Mouse (Mus musculus): ENCODE data around the gene Kazald1. TPM values are rescaled to one million over a fixed set of nuclear protein-coding genes. Genes with fewer than 3 reads are reported as not detected.

The Kazald1 gene
- total and polyA plus RNA-seq, 3 experiments, result 0.39 to 1.5 TPM; not detected in 1

- H3K9ac ChIP-seq (ENCODE audit: control insufficient read depth, low read depth, low read length, poor library complexity, severe bottlenecking), result 0 out of 2 replicates have a peak within 1 kb of the TSS, but pooled peaks have one; percentile 9
- peaks cover 5 to 11% of the 10 kb centered on the region in 2 experiments; a peak in 3 of 4 replicates for H3K27me3 ChIP-seq (ENCODE audit: control insufficient read depth in 1 of 2, insufficient read depth in 2 of 2, low read length in 2 of 2)
- no peaks in the 10 kb centered on the region for H3K9me3 ChIP-seq (replicated peaks; ENCODE audit: insufficient read depth, low read length)
- H3K36me3 ChIP-seq (ENCODE audit: control insufficient read depth in 1 of 2, insufficient read depth in 2 of 2, low read length in 2 of 2), result peaks cover 0 to 5% of the 10 kb centered on the region in 2 experiments; a peak in 1 of 4 replicates
- no peaks in the 10 kb centered on the region for H3K79me2 ChIP-seq (ENCODE audit: control insufficient read depth, insufficient read depth, low read length, poor library complexity)
- H3K27ac ChIP-seq (ENCODE audit: control insufficient read depth, low read depth, low read length), result no peak within 1 kb of the TSS
- TF ChIP-seq ZKSCAN1 (IDR thresholded peaks at IDR 0.05; ENCODE audit: low read depth, low read length) (no peak), ZNF384 (IDR thresholded peaks at IDR 0.05; ENCODE audit: low read depth, low read length) (no peak), SMC3 (IDR thresholded peaks at IDR 0.05; ENCODE audit: low read depth, low read length) (no peak), GABPA (IDR thresholded peaks at IDR 0.05; ENCODE audit: low read depth, low read length) (no peak), USF1 (IDR thresholded peaks at IDR 0.05; ENCODE audit: low read depth, low read length) (no peak), E2F4 (IDR thresholded peaks at IDR 0.05; ENCODE audit: borderline replicate concordance, low read depth, low read length) (no peak), MAZ (IDR thresholded peaks at IDR 0.05; ENCODE audit: low read depth, low read length) (no peak), CHD1 (IDR thresholded peaks at IDR 0.05; ENCODE audit: low read depth, low read length) (no peak), CHD2 (IDR thresholded peaks at IDR 0.05; ENCODE audit: low read length) (no peak), ZC3H11A (IDR thresholded peaks at IDR 0.05; ENCODE audit: low read depth, low read length) (no peak), ZMIZ1 (IDR thresholded peaks at IDR 0.05; ENCODE audit: low read depth, low read length) (no peak), MEF2A (IDR thresholded peaks at IDR 0.05; ENCODE audit: extremely low read depth, insufficient replicate concordance, low read depth, low read length, poor library complexity, severe bottlenecking) (no peak), MAX (IDR thresholded peaks at IDR 0.05; ENCODE audit: low read length) (no peak), MYC (IDR thresholded peaks at IDR 0.05; ENCODE audit: low read depth, low read length) (no peak), POLR2AphosphoS2 (IDR thresholded peaks at IDR 0.05; ENCODE audit: low read length) (no peak), HCFC1 (IDR thresholded peaks at IDR 0.05; ENCODE audit: low read depth, low read length) (no peak), RAD21 (IDR thresholded peaks at IDR 0.05; ENCODE audit: low read depth, low read length) (no peak)
- peak within 1 kb of the TSS; percentile 63 to 69; a peak in 3 of 4 replicates for H3K4me3 ChIP-seq (ENCODE audit: control insufficient read depth in 1 of 2, insufficient read depth in 1 of 2, low read depth in 2 of 2, low read length in 2 of 2)
- DNase-seq (ENCODE audit: low read depth, low spot score), result no peak
- peaks cover 5 to 13% of the 10 kb centered on the region in 2 experiments; a peak in 3 of 4 replicates for H3K4me1 ChIP-seq (ENCODE audit: control insufficient read depth in 1 of 2, insufficient read depth in 2 of 2, low read length in 2 of 2)
These were observed 29.4 kb upstream of the Kazald1 start, which contains the start of gene Pdzd7 for GRCm38 (mm10) chr19:45045651-45046050. Gene Pdzd7 (minus strand): TSS chr19:45045717.

GRCm38 (mm10) chr19:45046523-45047321 is 28.3 kb upstream of the Kazald1 start:
- DNase-seq (ENCODE audit: low read depth, low spot score), result peak; percentile 93
- Histone ChIP-seq H3K27ac (ENCODE audit: control insufficient read depth, low read depth, low read length) (peak overlapping the region; percentile 35), H3K9ac (ENCODE audit: control insufficient read depth, low read depth, low read length, poor library complexity, severe bottlenecking) (peak overlapping the region; percentile 42)
- TF ChIP-seq EP300 (IDR thresholded peaks at IDR 0.05; ENCODE audit: low read depth in 1 of 2, low read length in 2 of 2) (peak; percentile 15 to 16; a peak in 1 of 4 replicates), TBP (IDR thresholded peaks at IDR 0.05; ENCODE audit: low read depth, low read length) (no peak), USF2 (IDR thresholded peaks at IDR 0.05; ENCODE audit: borderline replicate concordance in 1 of 2, insufficient read depth in 1 of 2, low read depth in 1 of 2, low read length in 2 of 2) (no peak), ETS1 (IDR thresholded peaks at IDR 0.05; ENCODE audit: low read depth, low read length) (no peak), MYB (IDR thresholded peaks at IDR 0.05; ENCODE audit: low read depth, low read length) (0 out of 2 replicates have a peak, but pooled peaks have one; percentile 1), NELFE (IDR thresholded peaks at IDR 0.05; ENCODE audit: low read depth, low read length) (no peak), E2F4 (IDR thresholded peaks at IDR 0.05; ENCODE audit: borderline replicate concordance, low read depth, low read length) (no peak), CHD2 (IDR thresholded peaks at IDR 0.05; ENCODE audit: low read length) (peak; percentile 43; the same call in 1 of the 2 replicates), SMC3 (IDR thresholded peaks at IDR 0.05; ENCODE audit: low read depth, low read length) (peak; percentile 16; the same call in 1 of the 2 replicates), MAX (IDR thresholded peaks at IDR 0.05; ENCODE audit: low read length) (peak; percentile 67), MAFK (IDR thresholded peaks at IDR 0.05; ENCODE audit: borderline replicate concordance, low read depth, low read length) (no peak), NRF1 (IDR thresholded peaks at IDR 0.05; ENCODE audit: insufficient read depth, low read depth, low read length, poor library complexity, severe bottlenecking) (peak; percentile 61), POLR2A (IDR thresholded peaks at IDR 0.05; ENCODE audit: control insufficient read depth in 1 of 2, insufficient read depth in 1 of 2, low read depth in 1 of 2, low read length in 2 of 2, poor library complexity in 1 of 2) (no peak), TCF12 (IDR thresholded peaks at IDR 0.05; ENCODE audit: low read depth, low read length) (peak; percentile 14; the same call in 1 of the 2 replicates), ZKSCAN1 (IDR thresholded peaks at IDR 0.05; ENCODE audit: low read depth, low read length) (no peak), RCOR1 (IDR thresholded peaks at IDR 0.05; ENCODE audit: low read depth, low read length) (0 out of 2 replicates have a peak, but pooled peaks have one; percentile 19)

More at GRCm38 (mm10) chr19:45046523-45047321, 28.3 kb upstream of the Kazald1 start:
- peak overlapping the region; percentile 63 to 69 for H3K4me3 ChIP-seq (ENCODE audit: control insufficient read depth in 1 of 2, insufficient read depth in 1 of 2, low read depth in 2 of 2, low read length in 2 of 2)
- H3K79me2 ChIP-seq (ENCODE audit: control insufficient read depth, insufficient read depth, low read length, poor library complexity), result no peaks in the 10 kb centered on the region
- peaks cover 0 to 5% of the 10 kb centered on the region in 2 experiments; a peak in 1 of 4 replicates for H3K36me3 ChIP-seq (ENCODE audit: control insufficient read depth in 1 of 2, insufficient read depth in 2 of 2, low read length in 2 of 2)
- peaks cover 5 to 13% of the 10 kb centered on the region in 2 experiments; a peak in 3 of 4 replicates for H3K4me1 ChIP-seq (ENCODE audit: control insufficient read depth in 1 of 2, insufficient read depth in 2 of 2, low read length in 2 of 2)
- H3K9me3 ChIP-seq (replicated peaks; ENCODE audit: insufficient read depth, low read length), result no peaks in the 10 kb centered on the region
- peaks cover 3 to 4% of the 10 kb centered on the region in 2 experiments; a peak in 2 of 4 replicates for H3K27me3 ChIP-seq (ENCODE audit: control insufficient read depth in 1 of 2, insufficient read depth in 2 of 2, low read length in 2 of 2)
